Comparison of ENCODE assay signal across 7 mouse cellular contexts in genomic region chr11:90170014-90170320, GRCm38 (mm10). TPM values are rescaled to one million over a fixed set of nuclear protein-coding genes. Genes with fewer than 3 reads are reported as not detected.
DNase-seq lines count a peak whose midpoint lies in the region; ATAC-seq and TF ChIP-seq lines count a peak whose summit lies in the region.

No protein-coding gene starts in this region.

- no peaks in the 10 kb centered on the region for H3K9me3 ChIP-seq in forebrain, embryonic 10.5 days
- H3K9me3 ChIP-seq in lung, embryonic 16.5 days (ENCODE audit: control insufficient read depth, low read length), result no peaks in the 10 kb centered on the region

- H3K27me3 ChIP-seq in forebrain, embryonic 10.5 days (ENCODE audit: poor library complexity, severe bottlenecking), result peaks cover 7% of the 10 kb centered on the region; the same call in 1 of the 2 replicates
- H3K27me3 ChIP-seq in lung, embryonic 16.5 days (ENCODE audit: control insufficient read depth, insufficient read depth, low read depth, low read length), result no peaks in the 10 kb centered on the region

- DNase-seq in MN1 (ENCODE audit: low spot score), result peak; percentile 82
- peak; percentile 92 for DNase-seq in brain, embryonic 14.5 days (ENCODE audit: low read depth)
- DNase-seq in forebrain, embryonic 10.5 days (ENCODE audit: extremely low spot score, low spot score), result peak; percentile 76
- peak; percentile 71 for DNase-seq in heart, postnatal 4 days
- DNase-seq in layer of hippocampus, adult 2 months (ENCODE audit: low spot score in 2 of 2), result peak; percentile 57 to 65
- DNase-seq in retina, embryonic 14.5 days (ENCODE audit: low spot score), result peak; percentile 86

- no peak for TF ChIP-seq POLR2A in brain, embryonic 14.5 days (IDR thresholded peaks at IDR 0.05; ENCODE audit: borderline replicate concordance, extremely low read depth, insufficient read depth, insufficient read length, poor library complexity, severe bottlenecking)

- H3K4me3 ChIP-seq in forebrain, embryonic 10.5 days, result peak overlapping the region; percentile 23; the same call in 1 of the 2 replicates
- peak overlapping the region; percentile 43 for H3K4me3 ChIP-seq in layer of hippocampus, adult 2 months
- peak overlapping the region; percentile 36 for H3K4me3 ChIP-seq in lung, embryonic 16.5 days (ENCODE audit: low read length)

- no peak overlapping the region for H3K27ac ChIP-seq in forebrain, embryonic 10.5 days
- H3K27ac ChIP-seq in layer of hippocampus, adult 2 months, result no peak overlapping the region
- H3K27ac ChIP-seq in lung, embryonic 16.5 days (ENCODE audit: low read length), result no peak overlapping the region

- TF ChIP-seq CTCF in brain, embryonic 14.5 days (IDR thresholded peaks at IDR 0.05; ENCODE audit: borderline replicate concordance, extremely low read depth, insufficient read depth, insufficient read length), result peak; percentile 98
- peak; percentile 99 for TF ChIP-seq CTCF in layer of hippocampus, adult 2 months (conservative IDR thresholded peaks at IDR 0.05)

- peak overlapping the region; percentile 11; the same call in 1 of the 2 replicates for H3K9ac ChIP-seq in lung, embryonic 16.5 days (ENCODE audit: low read length)

- ATAC-seq in lung, embryonic 16.5 days (ENCODE audit: low read depth), result peak; percentile 86

- no peaks in the 10 kb centered on the region for H3K36me3 ChIP-seq in forebrain, embryonic 10.5 days (replicated peaks)
- H3K36me3 ChIP-seq in lung, embryonic 16.5 days (ENCODE audit: control insufficient read depth, insufficient read depth, low read length), result no peaks in the 10 kb centered on the region

- peak overlapping the region; percentile 55 for H3K4me2 ChIP-seq in lung, embryonic 16.5 days (ENCODE audit: low read depth, low read length)

- no peaks in the 10 kb centered on the region for H3K4me1 ChIP-seq in forebrain, embryonic 10.5 days
- no peaks in the 10 kb centered on the region for H3K4me1 ChIP-seq in lung, embryonic 16.5 days (replicated peaks; ENCODE audit: control insufficient read depth, insufficient read depth, low read length)

- 4% methylated on average over 7 of the region's 7 CpGs for WGBS in forebrain, embryonic 10.5 days
- WGBS in lung, embryonic 16.5 days, result under 1% methylated on average over 7 of the region's 7 CpGs

RNA-seq across cellular contexts. Expression of gene Gm45716, which starts 17.5 kb away (rescaled TPM):
- 16.6 and 17.3 TPM in 2 replicates for polyA plus RNA-seq in brain, embryonic 14.5 days (2012; rRNA removed)
- polyA plus RNA-seq in forebrain, embryonic 10.5 days (2016; fragmentation: Nextera tagmentation; extraction: Ambion mirVana), result 14.7 and 16.9 TPM in 2 replicates
- total RNA-seq in heart, postnatal 4 days (2021), result 10 to 100 TPM; 26.6 to 30.4 TPM
- 1 to 10 TPM; 6.9 to 8.1 TPM for total RNA-seq in layer of hippocampus, adult 2 months (2021)
- 6.8 and 8.2 TPM in 2 replicates for polyA plus RNA-seq in lung, embryonic 16.5 days (2015; fragmentation: Nextera tagmentation; extraction: Ambion mirVana)
